Mouse (Mus musculus): ENCODE data around the gene Scgb1b19.
"Not testable (repeated sequence)": the region's sequence is repeated elsewhere in the genome, so short reads cannot be mapped to it uniquely, and the experiment has no call there.

Gene Scgb1b19

DNA sequence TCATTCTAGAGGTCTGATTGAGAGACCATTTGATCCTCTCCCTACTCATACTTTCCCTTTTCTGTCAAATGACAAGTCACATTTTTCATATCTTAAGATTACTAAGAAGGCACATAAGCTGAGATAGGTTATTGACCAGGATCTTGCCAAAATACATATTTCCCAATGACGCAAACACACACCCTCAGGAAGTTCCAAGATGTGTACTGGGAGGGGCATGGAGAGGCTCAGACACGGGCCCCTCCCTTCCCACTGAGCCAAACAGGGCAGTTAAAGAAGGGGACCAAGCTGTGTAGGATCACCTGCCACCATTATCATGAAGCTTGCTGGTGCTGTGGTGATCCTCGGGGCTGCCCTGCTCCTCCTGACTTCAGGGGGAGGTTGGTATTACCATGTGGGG, at the start of gene Scgb1b19:
TSS of gene Scgb1b19 (plus strand) at position 301 of the 400 bp plus-strand sequence.
- DNase-seq (ENCODE audit: extremely low spot score): not testable (repeated sequence)

DNA sequence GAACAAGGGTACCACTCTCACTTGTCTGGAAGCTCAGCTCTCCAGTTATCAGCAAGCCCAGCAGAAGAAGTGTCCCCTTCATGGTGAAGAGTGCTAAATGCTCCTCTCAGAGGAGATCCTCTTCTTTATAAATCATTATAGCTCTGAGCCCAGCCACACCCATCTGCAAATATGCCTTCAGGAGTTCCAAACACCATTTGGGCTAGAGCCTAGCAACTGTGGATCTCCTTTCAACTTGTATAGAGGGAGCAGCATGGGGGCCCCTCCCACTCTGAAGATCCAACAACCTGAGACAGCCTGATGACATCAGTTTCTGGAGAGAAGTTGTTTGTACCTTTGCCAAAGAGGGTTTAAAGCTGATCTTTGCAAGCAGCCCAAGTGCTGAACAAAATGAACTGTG, 6.9 kb upstream of the Scgb1b19 start, which contains the start of gene Scgb2b19:
TSS of gene Scgb2b19 (minus strand) at position 101 of the 400 bp plus-strand sequence.
- DNase-seq (ENCODE audit: extremely low spot score): not testable (repeated sequence)
